In genomic region chr14:72709091-72709709, GRCm38 (mm10) we compare ENCODE assay signal across 8 mouse cellular contexts. TPM values are rescaled to one million over a fixed set of nuclear protein-coding genes. Genes with fewer than 3 reads are reported as not detected.
A peak's percentile ranks its signal among the peaks of the same experiment; 100 is the strongest.
DNase-seq lines count a peak whose midpoint lies in the region; ATAC-seq lines count a peak whose summit lies in the region.

No protein-coding gene starts in this region.

- H3K36me3 ChIP-seq in forebrain, embryonic 14.5 days (ENCODE audit: control insufficient read depth, insufficient read depth, low read length) = no peaks in the 10 kb centered on the region
- H3K36me3 ChIP-seq in megakaryocyte, embryonic 14.5 days (replicated peaks; ENCODE audit: low read length) = no peaks in the 10 kb centered on the region

- WGBS in forebrain, embryonic 14.5 days = under 1% methylated on average over 49 of the region's 70 CpGs

- H3K4me3 ChIP-seq in forebrain, embryonic 14.5 days (ENCODE audit: low read depth, low read length) = peak overlapping the region; percentile 82
- H3K4me3 ChIP-seq in megakaryocyte, embryonic 14.5 days (replicated peaks) = peak overlapping the region; percentile 99

- peak; percentile 29 for DNase-seq in cerebellum, adult 11 months
- no peak for DNase-seq in cerebellum, adult 11-12 months
- DNase-seq in right cerebral cortex, postnatal 10 days (ENCODE audit: low spot score in 2 of 2) = peak; percentile 36 to 48
- no peak for DNase-seq in right cerebral cortex, adult 18-20 months
- DNase-seq in forebrain, embryonic 14.5 days (ENCODE audit: low spot score) = peak; percentile 37
- DNase-seq in kidney, postnatal 25 days = peak; percentile 56 to 84
- DNase-seq in spleen, postnatal 4 days (ENCODE audit: low spot score in 2 of 2) = peak; percentile 56 to 84

- 0 out of 2 replicates have a peak, but pooled peaks cover 3% of the 10 kb centered on the region for H3K27me3 ChIP-seq in forebrain, embryonic 14.5 days (replicated peaks; ENCODE audit: control insufficient read depth, insufficient read depth, low read length)
- H3K27me3 ChIP-seq in megakaryocyte, embryonic 14.5 days (replicated peaks) = no peaks in the 10 kb centered on the region

- H3K27ac ChIP-seq in forebrain, embryonic 14.5 days (ENCODE audit: low read depth, low read length) = peak overlapping the region; percentile 92

- H3K4me1 ChIP-seq in forebrain, embryonic 14.5 days (ENCODE audit: control insufficient read depth, insufficient read depth, low read length) = no peaks in the 10 kb centered on the region
- H3K4me1 ChIP-seq in megakaryocyte, embryonic 14.5 days = peaks cover 64% of the 10 kb centered on the region

- peak overlapping the region; percentile 85 for H3K9ac ChIP-seq in forebrain, embryonic 14.5 days (ENCODE audit: low read length)

- peak overlapping the region; percentile 67 for H3K4me2 ChIP-seq in forebrain, embryonic 14.5 days (ENCODE audit: low read length)

- no peak; the same call in 1 of the 2 replicates for ATAC-seq in forebrain, embryonic 14.5 days

- H3K9me3 ChIP-seq in forebrain, embryonic 14.5 days (replicated peaks; ENCODE audit: control insufficient read depth, low read length) = no peaks in the 10 kb centered on the region
- no peaks in the 10 kb centered on the region for H3K9me3 ChIP-seq in megakaryocyte, embryonic 14.5 days

RNA-seq across cellular contexts. Expression of gene Fndc3a, which starts 0.6 kb away (rescaled TPM):
- 39.7 and 39.9 TPM in 2 replicates for polyA plus RNA-seq in forebrain, embryonic 14.5 days (2014; fragmentation: Nextera tagmentation; extraction: Ambion mirVana)
- polyA plus RNA-seq in megakaryocyte, embryonic 14.5 days (2012; ENCODE audit: insufficient read depth, low replicate concordance) = 3.0 TPM in 1 of 2 replicates, not detected in the other

Comparison
In these comparisons a context has a peak if more than half of its experiments do, and no peak if none do; other contexts are left out.
1. DNase-seq: peak in cerebellum, adult 11 months (single experiment), right cerebral cortex, postnatal 10 days (2 of 2), forebrain, embryonic 14.5 days (single experiment), kidney, postnatal 25 days (2 of 2) and spleen, postnatal 4 days (2 of 2); none in cerebellum, adult 11-12 months (single experiment) and right cerebral cortex, adult 18-20 months (single experiment).
2. RNA of gene Fndc3a, which starts 0.6 kb away (polyA plus RNA-seq): 39.7 to 39.9 TPM in forebrain, embryonic 14.5 days; 3.0 TPM in megakaryocyte, embryonic 14.5 days; every median in the first group is over 10 times any median in the second.